Mouse (Mus musculus): Measurements from ENCODE around the gene Faah. TPM values are rescaled to one million over a fixed set of nuclear protein-coding genes. Genes with fewer than 3 reads are reported as not detected.

Gene Faah
- total RNA-seq, 2 experiments from 2014 or later, result 0.13 to 0.17 TPM

Other genes starting within 250 kb of the Faah start
- gene Tex38, start 236.9 kb downstream of the Faah start, total RNA-seq (2021), result under 1 TPM; 0.55 to 0.78 TPM
- 10 to 100 TPM; 78.8 to 79.6 TPM for gene Atpaf1, start 233.1 kb downstream of the Faah start, total RNA-seq (2021)
- 1 to 10 TPM; 4.5 to 5.4 TPM for gene Mob3c, start 189.8 kb downstream of the Faah start, total RNA-seq (2021)
- 10 to 100 TPM; 19.8 to 21.9 TPM for gene Mknk1, start 178.7 kb downstream of the Faah start, total RNA-seq (2021)
- not detected for gene Kncn, start 133.5 kb downstream of the Faah start, total RNA-seq (2021)
- gene 6430628N08Rik, start 127.3 kb downstream of the Faah start, total RNA-seq (2021), result not detected
- not detected for gene Dmbx1, start 78.0 kb downstream of the Faah start, total RNA-seq (2021)
- 10 to 100 TPM; 24.5 to 27.9 TPM for gene Nsun4, start 36.0 kb upstream of the Faah start, total RNA-seq (2021)
- 1,000 to 10,000 TPM; 1,988 to 2,066 TPM for gene Uqcrh, start 57.1 kb upstream of the Faah start, total RNA-seq (2021)
- gene Lrrc41, start 57.3 kb upstream of the Faah start, total RNA-seq (2021), result 10 to 100 TPM; 24.6 to 29.4 TPM
- under 1 TPM; 0.29 to 0.53 TPM for gene Rad54l, start 105.8 kb upstream of the Faah start, total RNA-seq (2021)
- 10 to 100 TPM; 61.8 to 62.7 TPM for gene Pomgnt1, start 105.9 kb upstream of the Faah start, total RNA-seq (2021)
- 1 to 10 TPM; 3.3 to 3.9 TPM for gene Lurap1, start 133.4 kb upstream of the Faah start, total RNA-seq (2021)
- gene Tspan1, start 149.7 kb upstream of the Faah start, total RNA-seq (2021), result not detected
- gene 1700042G07Rik, start 155.4 kb upstream of the Faah start, total RNA-seq (2021), result not detected
- under 1 TPM in 1 of 2 experiments, not detected in 1; 0.39 TPM for gene Gm49337, start 155.5 kb upstream of the Faah start, total RNA-seq (2021)
- gene Pik3r3, start 203.7 kb upstream of the Faah start, total RNA-seq (2021), result 10 to 100 TPM; 12.9 to 13.1 TPM

Data from heart, postnatal 25 days (tissue).